Mouse (Mus musculus): ENCODE data around the gene Kcnt2. TPM values are rescaled to one million over a fixed set of nuclear protein-coding genes. Genes with fewer than 3 reads are reported as not detected.

Gene Kcnt2
- polyA plus RNA-seq, 1 experiment from 2014 or later = 0.86 TPM

DNA sequence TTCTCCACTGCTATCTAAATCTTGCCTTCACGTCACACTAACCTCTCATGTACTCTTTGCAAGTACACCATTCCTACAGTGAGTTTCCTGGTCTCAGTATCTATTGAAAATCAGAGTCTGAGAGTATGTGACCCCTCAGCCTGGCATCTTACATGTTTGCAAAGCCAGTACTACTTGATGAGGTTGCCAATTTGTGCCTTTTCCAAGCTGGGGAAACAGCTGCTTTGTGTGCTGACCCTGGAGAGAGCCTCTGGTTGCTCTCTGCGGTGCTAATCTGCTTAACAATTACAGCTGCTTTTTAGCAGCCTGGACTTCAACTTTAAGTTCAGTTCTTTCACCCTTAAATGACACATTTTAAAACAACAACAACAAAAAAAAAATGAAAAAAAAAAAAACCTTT is 133.6 kb downstream of the Kcnt2 start:
- 57% methylated on average over 2 of the region's 2 CpGs for WGBS
- Histone ChIP-seq H3K4me3 (no peak overlapping the region), H3K27me3 (no peaks in the 10 kb centered on the region), H3K9me3 (no peaks in the 10 kb centered on the region), H3K9ac (no peak overlapping the region), H3K4me2 (replicated peaks) (no peak overlapping the region), H3K27ac (no peak overlapping the region), H3K36me3 (no peaks in the 10 kb centered on the region), H3K4me1 (no peaks in the 10 kb centered on the region)
- no peak for ATAC-seq (ENCODE audit: insufficient number of reproducible peaks, insufficient read depth, low FRiP score, low TSS enrichment)

DNA sequence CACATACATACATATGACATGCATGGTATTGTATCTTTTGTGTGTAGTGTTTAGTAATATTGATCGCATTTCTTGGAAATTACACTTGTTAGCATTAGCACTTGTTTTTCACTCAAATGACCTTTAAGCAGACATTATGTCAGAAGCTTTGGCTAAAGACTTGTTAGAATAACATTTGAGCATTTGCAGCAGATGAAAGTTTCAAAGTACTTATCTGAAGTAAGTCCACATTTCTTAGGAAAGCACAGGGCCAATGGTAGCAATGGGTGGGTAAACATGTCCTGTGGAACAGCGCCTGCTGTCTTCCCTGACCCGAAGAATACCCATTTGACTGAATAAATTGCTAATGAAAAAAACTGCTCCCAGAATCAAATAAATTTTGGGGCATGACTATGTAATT is 135.1 kb downstream of the Kcnt2 start:
- no peak overlapping the region for H3K9ac ChIP-seq
- no peaks in the 10 kb centered on the region for H3K4me1 ChIP-seq
- no peak overlapping the region for H3K4me2 ChIP-seq (replicated peaks)
- H3K27me3 ChIP-seq = no peaks in the 10 kb centered on the region
- H3K4me3 ChIP-seq = no peak overlapping the region
- H3K9me3 ChIP-seq = no peaks in the 10 kb centered on the region
- no peak overlapping the region for H3K27ac ChIP-seq
- ATAC-seq (ENCODE audit: insufficient number of reproducible peaks, insufficient read depth, low FRiP score, low TSS enrichment) = no peak
- no peaks in the 10 kb centered on the region for H3K36me3 ChIP-seq
- WGBS = 88% methylated on average over 3 of the region's 3 CpGs

DNA sequence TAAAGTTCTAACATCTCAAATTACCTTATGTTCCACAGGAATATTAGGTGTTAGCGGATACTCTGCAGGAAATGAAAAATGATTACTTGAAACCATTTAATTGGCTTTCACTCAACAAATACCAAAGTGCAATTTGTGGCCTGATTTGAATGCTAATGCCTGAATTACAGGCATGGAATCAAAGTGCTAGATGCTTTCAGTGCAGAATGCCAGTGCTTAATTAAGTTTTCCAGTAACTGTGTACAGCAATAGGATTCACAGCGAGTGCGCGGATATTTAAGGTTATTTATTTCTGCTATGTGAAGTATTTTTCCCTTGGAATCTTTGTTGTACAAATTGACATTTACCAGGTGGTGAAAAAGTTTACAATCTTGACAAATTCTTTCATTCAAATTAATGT is 144.3 kb downstream of the Kcnt2 start:
- no peak overlapping the region for H3K4me3 ChIP-seq
- H3K27me3 ChIP-seq = no peaks in the 10 kb centered on the region
- H3K4me1 ChIP-seq = no peaks in the 10 kb centered on the region
- no peaks in the 10 kb centered on the region for H3K9me3 ChIP-seq
- no peak for ATAC-seq (ENCODE audit: insufficient number of reproducible peaks, insufficient read depth, low FRiP score, low TSS enrichment)
- H3K36me3 ChIP-seq = no peaks in the 10 kb centered on the region
- no peak overlapping the region for H3K9ac ChIP-seq
- H3K27ac ChIP-seq = no peak overlapping the region
- no peak overlapping the region for H3K4me2 ChIP-seq (replicated peaks)
- WGBS = 77% methylated on average over 4 of the region's 4 CpGs

DNA sequence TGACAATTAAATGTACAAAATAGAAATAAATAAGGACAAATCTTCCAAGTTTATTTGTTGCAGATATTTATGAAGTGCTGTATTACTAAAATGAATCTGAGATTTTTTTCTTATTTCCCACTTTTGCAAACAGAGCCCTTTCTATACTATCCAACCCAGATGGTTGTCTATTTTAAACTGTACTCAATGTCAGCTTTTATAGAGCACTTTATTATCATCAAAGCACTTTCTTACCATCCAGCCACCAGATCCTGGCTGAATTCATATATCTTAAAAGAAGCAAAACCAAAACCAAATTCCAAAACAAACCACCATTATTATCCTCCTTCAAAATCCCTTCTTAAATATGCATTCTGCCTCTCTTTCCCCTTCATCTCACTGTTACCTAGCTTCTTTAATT is 151.8 kb downstream of the Kcnt2 start:
- Histone ChIP-seq H3K4me1 (no peaks in the 10 kb centered on the region), H3K27me3 (no peaks in the 10 kb centered on the region), H3K27ac (no peak overlapping the region), H3K9ac (no peak overlapping the region), H3K36me3 (no peaks in the 10 kb centered on the region), H3K4me2 (replicated peaks) (no peak overlapping the region), H3K9me3 (no peaks in the 10 kb centered on the region), H3K4me3 (no peak overlapping the region)
- ATAC-seq (ENCODE audit: insufficient number of reproducible peaks, insufficient read depth, low FRiP score, low TSS enrichment) = no peak

DNA sequence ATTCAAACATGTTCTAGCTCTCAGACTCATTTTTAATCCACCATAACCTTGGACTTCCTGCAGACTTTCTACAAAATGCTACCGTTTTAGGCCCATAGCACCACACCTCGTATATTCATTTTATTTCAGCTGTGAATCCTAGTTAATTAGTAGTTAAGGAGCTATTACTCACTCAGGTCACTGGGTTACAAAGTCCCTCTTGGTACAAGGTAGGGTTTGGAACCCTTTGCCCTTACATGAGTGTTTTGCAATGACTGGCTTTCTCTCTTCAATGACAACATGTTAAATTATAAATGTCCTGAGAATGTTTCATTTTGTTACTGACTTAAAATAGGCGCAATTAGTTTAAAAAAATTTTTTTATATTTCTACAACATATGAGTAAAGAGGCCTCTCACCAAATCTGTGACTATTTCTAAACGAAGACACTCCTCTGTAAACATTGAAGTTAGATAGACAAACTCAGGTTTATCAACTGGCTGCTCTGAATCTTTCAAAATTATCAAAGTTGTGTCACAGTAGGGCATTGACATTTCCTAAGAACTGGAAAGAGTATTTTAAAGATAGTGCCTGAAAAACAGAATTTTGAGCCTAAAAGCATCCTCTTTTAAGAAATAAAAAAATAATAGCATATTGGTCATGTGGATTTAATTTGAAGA is 160.8 kb downstream of the Kcnt2 start:
- H3K4me2 ChIP-seq (replicated peaks) = no peak overlapping the region
- no peaks in the 10 kb centered on the region for H3K4me1 ChIP-seq
- no peaks in the 10 kb centered on the region for H3K27me3 ChIP-seq
- no peak overlapping the region for H3K27ac ChIP-seq
- no peaks in the 10 kb centered on the region for H3K9me3 ChIP-seq
- H3K4me3 ChIP-seq = no peak overlapping the region
- WGBS = 81% methylated on average over 4 of the region's 4 CpGs
- H3K9ac ChIP-seq = no peak overlapping the region
- no peaks in the 10 kb centered on the region for H3K36me3 ChIP-seq
- ATAC-seq (ENCODE audit: insufficient number of reproducible peaks, insufficient read depth, low FRiP score, low TSS enrichment) = no peak

DNA sequence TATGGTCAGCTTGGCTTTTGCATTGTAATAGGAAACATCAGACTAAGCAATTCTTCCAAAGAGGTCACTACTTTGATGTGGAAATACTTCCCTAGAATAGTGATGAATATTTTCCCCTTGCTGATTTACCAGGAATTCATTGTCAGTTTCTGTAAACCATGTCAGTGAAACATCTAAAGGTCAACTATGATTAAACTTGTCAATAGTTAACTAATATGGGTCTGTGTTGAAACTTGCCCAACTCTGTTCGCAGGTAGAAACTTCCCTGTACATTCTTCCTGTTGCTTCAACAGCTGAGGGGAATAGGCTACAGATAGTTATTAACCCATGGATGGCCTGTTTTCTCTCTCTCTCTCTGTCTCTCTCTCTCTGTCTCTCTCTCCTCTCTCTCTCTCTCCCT is 169.8 kb downstream of the Kcnt2 start:
- Histone ChIP-seq H3K4me3 (no peak overlapping the region), H3K9ac (no peak overlapping the region), H3K4me2 (replicated peaks) (no peak overlapping the region), H3K27ac (no peak overlapping the region), H3K4me1 (no peaks in the 10 kb centered on the region), H3K9me3 (no peaks in the 10 kb centered on the region), H3K27me3 (no peaks in the 10 kb centered on the region), H3K36me3 (no peaks in the 10 kb centered on the region)
- WGBS = 70% methylated on average over 1 of the region's 1 CpGs
- ATAC-seq (ENCODE audit: insufficient number of reproducible peaks, insufficient read depth, low FRiP score, low TSS enrichment) = no peak

DNA sequence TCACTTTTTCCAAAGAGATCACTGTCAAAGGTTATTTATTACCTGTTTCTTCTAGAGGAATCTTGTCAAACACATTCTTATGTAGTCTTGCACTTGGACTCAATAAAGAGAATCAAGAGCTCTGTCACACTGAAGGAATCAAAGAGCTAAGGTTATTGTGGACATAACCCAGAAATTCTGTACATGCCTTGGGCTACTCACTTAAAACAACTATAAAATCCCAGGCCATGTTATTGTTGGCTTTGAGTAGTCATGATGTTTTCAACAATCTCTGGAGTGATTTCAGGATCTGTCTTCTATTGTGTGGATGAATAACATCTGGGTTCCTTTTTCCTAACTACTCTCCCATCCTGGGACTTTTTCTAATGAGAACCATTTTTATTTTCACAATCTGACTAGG is 177.0 kb downstream of the Kcnt2 start:
- H3K4me3 ChIP-seq = no peak overlapping the region
- H3K27me3 ChIP-seq = no peaks in the 10 kb centered on the region
- no peak overlapping the region for H3K27ac ChIP-seq
- no peaks in the 10 kb centered on the region for H3K9me3 ChIP-seq
- H3K9ac ChIP-seq = no peak overlapping the region
- no peaks in the 10 kb centered on the region for H3K36me3 ChIP-seq
- no peak for ATAC-seq (ENCODE audit: insufficient number of reproducible peaks, insufficient read depth, low FRiP score, low TSS enrichment)
- H3K4me2 ChIP-seq (replicated peaks) = no peak overlapping the region
- H3K4me1 ChIP-seq = no peaks in the 10 kb centered on the region

DNA sequence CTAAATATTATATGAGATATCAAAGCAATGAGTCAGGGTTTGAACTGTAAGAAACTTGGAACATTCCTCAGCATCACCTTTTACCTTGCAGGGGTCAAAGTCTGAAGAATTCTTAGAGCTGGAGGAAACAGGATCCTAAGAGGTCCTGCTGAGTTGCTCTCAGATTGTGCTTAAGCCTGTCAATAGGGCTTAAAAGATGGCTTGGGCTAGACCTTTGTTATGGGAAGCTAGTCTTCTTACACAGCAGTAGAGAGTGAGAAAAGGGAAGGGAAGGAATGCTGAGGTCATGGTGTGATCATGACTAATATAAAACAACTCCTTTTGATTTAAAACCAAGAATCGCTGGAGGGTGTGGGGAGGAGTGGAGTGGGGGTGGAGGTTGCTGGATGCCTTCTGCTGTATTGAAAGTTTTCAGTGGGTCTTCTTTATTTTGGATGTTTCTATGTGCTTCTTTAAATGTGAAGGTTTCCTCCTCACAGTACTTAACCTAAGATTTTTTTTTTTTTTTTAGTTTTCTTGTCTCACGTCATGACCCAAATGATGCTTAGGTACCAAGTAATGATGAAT is 183.4 kb downstream of the Kcnt2 start:
- no peak overlapping the region for H3K9ac ChIP-seq
- 41% methylated on average over 2 of the region's 2 CpGs for WGBS
- no peaks in the 10 kb centered on the region for H3K4me1 ChIP-seq
- H3K27ac ChIP-seq = no peak overlapping the region
- no peak for ATAC-seq (ENCODE audit: insufficient number of reproducible peaks, insufficient read depth, low FRiP score, low TSS enrichment)
- H3K36me3 ChIP-seq = no peaks in the 10 kb centered on the region
- H3K9me3 ChIP-seq = no peaks in the 10 kb centered on the region
- no peak overlapping the region for H3K4me3 ChIP-seq
- H3K27me3 ChIP-seq = no peaks in the 10 kb centered on the region
- no peak overlapping the region for H3K4me2 ChIP-seq (replicated peaks)

DNA sequence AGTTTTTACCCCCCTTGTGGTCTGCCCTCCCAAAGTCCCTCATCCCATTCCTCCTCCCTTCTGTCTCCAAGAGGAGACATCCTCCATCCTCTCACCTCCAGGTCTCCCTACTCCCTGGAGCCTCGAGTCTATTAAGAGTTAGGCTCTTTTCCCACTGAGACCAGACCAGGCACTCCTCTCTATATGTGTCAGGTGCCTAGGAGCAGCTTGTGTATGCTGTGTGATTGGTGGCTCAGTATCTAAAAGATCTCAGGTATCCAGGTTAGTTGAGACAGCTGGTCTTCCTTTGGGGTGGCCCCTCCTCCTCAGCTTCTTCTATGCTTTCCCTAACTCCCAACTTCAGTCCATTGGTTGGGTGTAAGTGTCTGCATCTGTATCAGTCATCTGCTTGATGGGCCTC is 186.1 kb downstream of the Kcnt2 start:
- no peak overlapping the region for H3K9ac ChIP-seq
- no peak overlapping the region for H3K4me2 ChIP-seq (replicated peaks)
- 59% methylated on average over 1 of the region's 1 CpGs for WGBS
- H3K9me3 ChIP-seq = no peaks in the 10 kb centered on the region
- no peak overlapping the region for H3K4me3 ChIP-seq
- ATAC-seq (ENCODE audit: insufficient number of reproducible peaks, insufficient read depth, low FRiP score, low TSS enrichment) = no peak
- no peaks in the 10 kb centered on the region for H3K4me1 ChIP-seq
- H3K27ac ChIP-seq = no peak overlapping the region
- H3K36me3 ChIP-seq = no peaks in the 10 kb centered on the region
- no peaks in the 10 kb centered on the region for H3K27me3 ChIP-seq

DNA sequence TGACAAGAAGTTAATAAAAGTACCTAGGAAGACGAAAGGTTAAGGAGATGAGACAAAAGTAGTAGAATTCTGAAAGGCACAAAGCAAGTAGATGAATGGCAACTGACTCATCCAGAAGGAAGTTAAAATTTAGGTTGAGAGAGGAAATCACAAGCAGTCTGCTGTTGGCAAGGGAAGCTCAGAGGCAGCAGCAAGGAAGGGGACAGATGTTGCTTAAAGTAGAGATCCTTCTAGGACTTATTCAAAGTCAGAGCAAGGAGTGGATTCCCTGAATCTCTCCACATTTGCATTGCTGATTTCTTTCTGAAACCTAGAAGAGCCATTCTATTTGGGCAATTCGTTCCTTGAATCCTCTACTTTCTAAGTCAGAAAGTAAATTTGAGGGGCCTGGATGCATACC is 188.8 kb downstream of the Kcnt2 start:
- WGBS = 72% methylated on average over 2 of the region's 2 CpGs
- no peaks in the 10 kb centered on the region for H3K27me3 ChIP-seq
- H3K9ac ChIP-seq = no peak overlapping the region
- no peak overlapping the region for H3K4me2 ChIP-seq (replicated peaks)
- H3K9me3 ChIP-seq = no peaks in the 10 kb centered on the region
- H3K4me1 ChIP-seq = no peaks in the 10 kb centered on the region
- ATAC-seq (ENCODE audit: insufficient number of reproducible peaks, insufficient read depth, low FRiP score, low TSS enrichment) = no peak
- H3K36me3 ChIP-seq = no peaks in the 10 kb centered on the region
- H3K27ac ChIP-seq = no peak overlapping the region
- no peak overlapping the region for H3K4me3 ChIP-seq

DNA sequence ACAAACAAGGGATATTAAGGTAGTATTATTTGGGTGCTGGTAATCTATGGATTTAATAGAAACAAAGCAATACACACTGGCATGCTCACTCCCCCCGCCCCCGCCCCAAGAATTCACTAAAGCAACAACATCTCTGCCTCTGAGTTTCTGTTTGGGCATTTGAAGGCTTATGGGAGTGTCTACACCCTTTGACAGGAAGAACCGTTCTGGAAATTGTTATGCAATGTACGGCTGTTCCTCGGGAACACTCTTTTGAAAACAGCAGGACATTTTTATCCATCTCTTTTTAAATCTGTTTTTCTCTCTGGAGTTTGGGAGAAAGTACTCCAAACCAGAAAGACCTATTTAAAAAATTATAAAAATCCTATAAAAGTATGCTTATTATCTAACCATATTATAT is 192.2 kb downstream of the Kcnt2 start:
- Histone ChIP-seq H3K9me3 (no peaks in the 10 kb centered on the region), H3K4me3 (no peak overlapping the region), H3K4me1 (no peaks in the 10 kb centered on the region), H3K36me3 (no peaks in the 10 kb centered on the region), H3K9ac (no peak overlapping the region), H3K27me3 (no peaks in the 10 kb centered on the region), H3K27ac (no peak overlapping the region), H3K4me2 (replicated peaks) (no peak overlapping the region)
- 65% methylated on average over 5 of the region's 5 CpGs for WGBS
- ATAC-seq (ENCODE audit: insufficient number of reproducible peaks, insufficient read depth, low FRiP score, low TSS enrichment) = no peak

DNA sequence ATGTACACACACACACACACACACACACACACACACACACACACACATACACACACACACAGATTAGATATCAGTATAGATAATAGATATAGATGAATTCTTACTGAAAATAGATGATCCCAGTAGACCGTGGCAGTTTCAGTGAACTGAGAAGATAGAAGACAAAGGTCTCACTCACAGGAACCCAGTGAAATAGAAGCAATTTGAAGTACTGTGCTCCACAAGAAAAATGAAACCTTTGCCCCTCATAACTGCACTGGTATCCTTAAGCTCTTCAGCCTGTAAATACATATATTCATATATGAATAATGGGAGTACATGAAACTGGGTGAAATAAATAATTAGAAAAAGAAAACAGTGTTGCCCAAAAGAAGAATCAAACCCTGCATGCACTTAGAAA is 197.9 kb downstream of the Kcnt2 start:
- Histone ChIP-seq H3K9me3 (no peaks in the 10 kb centered on the region), H3K36me3 (no peaks in the 10 kb centered on the region), H3K27ac (no peak overlapping the region), H3K4me1 (no peaks in the 10 kb centered on the region), H3K4me3 (no peak overlapping the region), H3K4me2 (replicated peaks) (no peak overlapping the region), H3K9ac (no peak overlapping the region), H3K27me3 (no peaks in the 10 kb centered on the region)
- no peak for ATAC-seq (ENCODE audit: insufficient number of reproducible peaks, insufficient read depth, low FRiP score, low TSS enrichment)
- 76% methylated on average over 1 of the region's 1 CpGs for WGBS

DNA sequence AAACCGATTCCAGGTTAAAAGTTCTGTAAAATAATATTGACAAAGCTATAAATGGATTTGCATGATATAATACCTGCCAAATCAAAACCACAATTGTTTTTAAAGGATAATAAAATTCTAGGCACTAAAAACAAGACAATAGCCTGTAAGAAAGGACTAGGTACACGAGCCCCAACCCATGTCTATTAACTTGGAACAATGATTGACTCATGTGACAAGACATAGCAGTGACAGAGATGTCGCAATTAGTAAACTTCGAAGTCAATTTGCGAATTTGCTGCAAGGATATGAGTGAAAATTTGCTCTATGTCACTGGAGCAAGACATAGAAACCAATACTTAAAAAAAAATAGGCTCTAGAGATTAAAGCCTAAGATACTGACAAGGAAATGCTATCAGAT is 198.4 kb downstream of the Kcnt2 start:
- H3K27ac ChIP-seq = no peak overlapping the region
- H3K4me3 ChIP-seq = no peak overlapping the region
- ATAC-seq (ENCODE audit: insufficient number of reproducible peaks, insufficient read depth, low FRiP score, low TSS enrichment) = no peak
- no peaks in the 10 kb centered on the region for H3K36me3 ChIP-seq
- no peaks in the 10 kb centered on the region for H3K9me3 ChIP-seq
- H3K4me1 ChIP-seq = no peaks in the 10 kb centered on the region
- H3K4me2 ChIP-seq (replicated peaks) = no peak overlapping the region
- no peaks in the 10 kb centered on the region for H3K27me3 ChIP-seq
- 85% methylated on average over 5 of the region's 5 CpGs for WGBS
- H3K9ac ChIP-seq = no peak overlapping the region

All from embryonic facial prominence, embryonic 12.5 days (tissue).